Mouse (Mus musculus) ZHBTc4 (cell line): Measurements from ENCODE around the gene Odf3l1.

Source experiments
- DNase-seq: peaks from one replicate; pipeline ENCODE4 v3.0.0-alpha.2; 2011; ENCODE audit warnings: low read depth, low spot score

Gene Odf3l1

GRCm38 (mm10) chr9:56843679-56844188, 20.7 kb downstream of the Odf3l1 start:
- peak; percentile 76 for DNase-seq

- no peak for DNase-seq
Measured at GRCm38 (mm10) chr9:56842303-56842719, 22.2 kb downstream of the Odf3l1 start.

DNA sequence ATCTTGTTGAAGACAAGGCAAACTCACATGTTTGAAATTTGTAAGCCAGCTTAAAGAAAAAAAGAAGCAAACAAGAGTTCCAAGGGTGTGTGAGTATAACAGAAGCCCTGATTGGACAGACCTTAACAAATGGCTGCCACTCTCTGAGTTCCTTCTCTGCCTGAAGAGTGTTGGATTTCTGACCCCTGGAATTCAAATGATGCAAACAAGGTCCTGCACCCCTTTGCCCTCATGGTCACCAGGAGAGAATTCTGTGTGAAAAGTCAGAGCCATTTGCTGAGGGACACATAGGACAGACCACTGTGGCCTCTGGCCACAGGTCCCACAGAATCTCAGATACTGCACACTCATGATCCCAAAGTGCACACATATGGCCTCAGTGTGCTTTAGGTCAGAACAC, 22.6 kb downstream of the Odf3l1 start:
- DNase-seq = no peak

GRCm38 (mm10) chr9:56840721-56841120, 23.8 kb downstream of the Odf3l1 start:
- no peak for DNase-seq

DNA sequence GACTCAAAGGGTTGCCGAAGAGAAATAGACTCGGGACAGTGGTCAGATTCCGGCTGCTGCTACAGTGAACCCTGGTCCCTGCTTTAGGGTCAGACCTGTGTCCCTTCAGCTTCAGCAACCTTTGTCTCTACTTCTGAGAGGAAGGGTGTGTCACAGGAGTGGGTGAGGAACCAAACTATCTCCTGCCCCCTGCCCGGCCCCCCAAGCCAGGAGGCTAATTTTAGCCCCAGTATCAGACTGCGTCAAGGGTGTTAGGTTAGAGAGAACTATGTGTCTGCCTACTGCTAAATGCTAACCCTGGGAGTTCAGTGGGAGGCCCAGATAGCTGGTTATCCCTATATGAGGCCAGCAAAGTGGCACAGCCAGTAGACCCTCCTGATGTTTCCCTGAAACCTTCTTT, 29.3 kb downstream of the Odf3l1 start:
- no peak for DNase-seq

- DNase-seq = no peak
Measured at GRCm38 (mm10) chr9:56832900-56833299, 31.6 kb downstream of the Odf3l1 start.

DNA sequence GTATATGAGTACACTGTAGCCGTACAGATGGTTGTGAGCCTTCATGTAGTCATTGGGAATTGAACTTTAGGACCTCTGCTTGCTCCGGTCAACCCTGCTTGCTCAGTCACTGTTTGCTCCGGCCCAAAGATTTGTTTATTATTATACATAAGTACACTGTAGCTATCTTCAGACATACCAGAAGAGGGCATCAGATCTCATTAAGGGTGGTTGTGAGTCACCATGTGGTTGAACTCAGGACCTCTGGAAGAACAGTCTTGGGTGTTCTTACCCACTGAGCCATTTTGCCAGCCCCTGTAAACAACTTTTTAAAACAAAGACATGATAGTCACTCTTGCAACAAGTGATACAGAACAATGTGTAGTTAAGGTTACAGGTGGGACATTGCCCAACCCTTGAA, 32.6 kb downstream of the Odf3l1 start:
- no peak for DNase-seq

- peak; percentile 70 for DNase-seq
Measured at GRCm38 (mm10) chr9:56830162-56830561, 34.3 kb downstream of the Odf3l1 start.

- no peak for DNase-seq
Measured at GRCm38 (mm10) chr9:56828841-56829240, 35.6 kb downstream of the Odf3l1 start.

DNA sequence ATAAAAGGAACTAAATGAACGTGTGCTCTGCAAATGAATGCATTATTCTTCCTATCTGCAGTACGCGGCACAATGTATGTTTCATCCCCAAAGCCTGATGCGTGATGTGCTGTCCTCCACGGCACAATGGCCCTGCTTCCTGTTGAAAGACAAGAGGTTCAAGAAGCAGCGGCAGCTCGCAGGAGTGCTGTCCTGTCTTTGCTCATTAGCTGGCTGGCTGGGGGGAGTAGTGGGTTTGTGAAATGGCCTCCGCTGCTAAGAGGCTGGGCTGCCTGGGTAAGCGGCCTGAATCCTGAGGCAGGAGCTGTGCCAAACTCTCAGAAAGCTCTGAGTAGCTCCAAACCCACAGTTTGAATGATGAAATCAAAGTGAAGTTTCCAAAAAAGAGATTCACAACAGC, 36.3 kb downstream of the Odf3l1 start:
- no peak for DNase-seq

GRCm38 (mm10) chr9:56825476-56826213, 38.8 kb downstream of the Odf3l1 start:
- DNase-seq = peak; percentile 39

GRCm38 (mm10) chr9:56824900-56825299, 39.6 kb downstream of the Odf3l1 start:
- no peak for DNase-seq

GRCm38 (mm10) chr9:56810916-56811315, 53.6 kb downstream of the Odf3l1 start:
- DNase-seq = no peak

GRCm38 (mm10) chr9:56807990-56808389, 56.5 kb downstream of the Odf3l1 start:
- DNase-seq = no peak

- no peak for DNase-seq
Measured at GRCm38 (mm10) chr9:56803146-56803545, 61.3 kb downstream of the Odf3l1 start.
